Mouse (Mus musculus) layer of hippocampus, adult 11-12 months (tissue): Measurements from ENCODE around the gene C1ql2.

ENCODE experiments used
- DNase-seq: peaks from one replicate; pipeline ENCODE4 v3.0.0; 2022; ENCODE audit warnings: low spot score

Gene C1ql2

DNA sequence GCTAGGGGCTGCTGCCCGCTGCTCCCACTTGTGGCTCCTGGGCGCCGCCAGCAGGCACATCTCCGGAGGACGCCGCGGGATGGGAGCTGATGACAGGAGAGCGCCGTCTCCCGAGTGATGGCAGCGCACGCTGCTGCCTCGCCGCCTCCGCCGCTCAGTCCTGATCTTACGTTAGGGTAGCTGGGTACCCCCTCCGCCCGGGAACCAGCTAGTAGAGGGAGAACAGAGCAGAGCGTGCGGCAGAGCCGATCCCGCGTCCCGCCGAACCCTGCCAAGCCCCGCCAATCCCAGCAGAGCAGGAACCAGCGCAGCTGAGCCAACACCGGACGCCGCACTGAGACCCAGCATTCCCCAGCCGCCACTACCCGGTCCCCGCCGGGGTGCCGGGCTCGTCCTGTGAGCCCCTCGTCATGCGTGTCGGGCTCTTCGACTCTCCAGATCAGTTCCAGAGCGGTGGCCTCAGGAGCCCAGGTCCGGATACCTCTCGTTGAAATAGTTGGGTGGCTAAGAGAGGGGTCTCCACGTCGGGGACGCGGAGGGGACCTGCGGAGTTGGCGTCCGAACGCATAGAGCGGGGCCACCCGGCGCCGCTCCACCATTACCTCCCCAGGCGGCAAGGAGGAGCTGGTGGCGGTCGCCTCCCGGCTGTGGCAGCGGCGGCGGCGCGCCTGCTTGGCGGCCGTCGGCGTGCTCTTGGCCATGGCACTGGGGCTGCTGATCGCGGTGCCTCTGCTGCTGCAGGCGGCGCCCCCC is at the start of gene C1ql2:
TSS of gene C1ql2 (plus strand) at position 164 of the 753 bp plus-strand sequence.
- DNase-seq: peak; percentile 70

DNA sequence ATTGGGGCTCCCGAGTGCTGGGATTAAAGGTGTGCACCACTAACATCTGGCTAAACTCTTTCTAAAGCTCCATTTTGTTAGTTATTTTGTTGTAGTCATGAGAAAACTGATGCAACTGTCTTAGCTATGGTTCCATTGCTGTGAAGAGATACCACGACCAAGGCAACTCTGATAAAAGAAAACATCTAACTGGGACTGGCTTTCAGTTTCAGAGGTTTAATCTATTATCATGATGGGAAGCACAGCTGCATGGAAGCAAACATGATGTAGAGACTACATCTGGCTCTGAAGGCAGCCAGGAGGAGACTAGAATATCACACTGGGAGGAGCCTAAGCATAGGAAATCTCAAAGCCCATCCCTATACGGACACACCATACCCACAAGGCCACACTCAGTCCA is 48.7 kb upstream of the C1ql2 start:
- no peak for DNase-seq

DNA sequence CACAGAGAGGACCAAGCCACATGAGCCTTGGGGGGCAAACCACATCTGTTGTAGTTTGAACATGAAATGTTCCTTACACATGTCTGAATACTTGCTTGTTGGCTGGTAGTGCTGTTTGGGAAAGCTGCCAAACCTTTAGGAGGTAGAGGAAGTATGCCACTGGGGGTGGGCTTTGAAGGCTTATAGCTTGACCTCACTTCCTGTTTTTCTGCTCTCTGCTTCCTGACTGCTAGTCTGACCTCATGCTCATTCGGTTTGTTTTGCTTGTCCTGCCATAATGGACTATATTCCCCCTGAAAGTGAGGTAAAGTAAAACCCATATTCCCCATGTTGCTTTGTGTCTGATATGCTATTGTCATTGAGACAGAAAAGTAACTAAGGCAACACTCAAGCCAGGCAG is 46.6 kb upstream of the C1ql2 start:
- no peak for DNase-seq

DNA sequence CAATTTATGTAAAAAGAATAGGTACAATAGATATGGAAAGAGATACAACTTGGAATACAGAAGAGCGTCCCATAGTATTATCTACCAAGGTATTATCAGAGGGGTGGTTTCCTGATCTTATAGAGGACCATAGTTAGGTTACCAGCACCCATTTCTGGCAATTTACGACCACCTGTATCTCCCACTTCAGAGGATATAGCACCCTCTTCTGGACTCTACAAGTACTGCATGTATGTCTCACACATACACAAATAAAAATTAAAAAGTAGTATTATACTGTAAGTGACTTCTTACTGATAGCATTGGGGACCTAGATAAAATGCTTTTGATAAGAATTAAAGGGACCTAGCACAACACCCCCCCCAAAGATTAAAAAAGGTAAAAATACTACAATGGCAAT is 43.4 kb upstream of the C1ql2 start:
- no peak for DNase-seq

DNA sequence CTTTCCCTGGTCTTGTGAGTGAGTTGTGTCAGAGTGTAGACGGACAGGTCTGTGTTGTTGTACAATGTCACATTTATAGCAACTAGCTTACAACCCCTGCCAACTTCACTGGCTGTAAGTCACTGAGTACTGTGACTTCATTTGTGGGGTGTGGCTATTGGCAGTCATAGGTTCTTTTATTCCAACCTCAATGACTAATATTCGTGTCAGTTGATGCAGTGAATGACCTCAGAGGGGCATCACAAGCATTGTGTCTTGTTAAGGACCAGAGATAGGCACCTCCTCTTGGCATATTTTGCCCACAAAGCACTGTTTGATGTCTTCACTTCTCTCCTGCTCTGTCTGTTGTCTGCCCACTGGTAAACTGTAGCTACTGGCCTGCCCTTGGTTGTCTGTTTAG is 34.6 kb upstream of the C1ql2 start:
- DNase-seq: no peak

DNA sequence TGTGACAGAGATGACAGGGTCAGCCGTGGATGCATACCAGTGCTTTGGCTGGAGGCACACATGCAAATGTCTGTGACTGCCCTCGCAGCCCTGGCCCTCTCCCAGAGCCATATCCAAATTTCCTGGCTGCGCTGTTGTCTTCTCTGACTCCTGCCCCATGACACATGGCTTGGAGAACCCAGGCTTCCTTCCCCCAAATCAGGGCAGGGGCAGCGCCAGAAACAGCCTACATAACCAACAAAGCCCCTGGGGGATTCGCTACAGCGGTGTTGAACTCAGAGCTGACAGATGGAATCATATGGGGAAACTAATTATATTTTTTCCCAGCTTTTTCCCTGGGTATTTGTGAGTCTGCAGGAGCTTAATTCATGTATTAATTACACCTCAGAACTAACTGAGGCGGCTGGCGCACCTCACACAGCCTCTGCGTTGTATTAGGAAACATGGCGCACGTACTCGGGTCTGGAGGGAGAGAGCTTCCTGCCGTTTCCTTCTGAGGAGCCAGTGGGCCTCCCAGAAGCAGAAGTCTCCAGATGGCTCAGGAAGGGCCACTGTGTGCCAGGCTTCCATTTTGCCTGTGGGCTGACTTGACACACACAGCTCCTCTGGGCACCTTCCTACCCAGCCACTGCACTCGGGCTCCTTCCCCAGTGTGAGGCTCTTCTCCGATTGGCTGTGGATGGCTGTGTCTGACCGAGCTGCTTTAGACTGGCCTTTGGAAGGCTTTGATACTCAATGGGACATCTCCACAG is 18.9 kb upstream of the C1ql2 start:
- DNase-seq: no peak

DNA sequence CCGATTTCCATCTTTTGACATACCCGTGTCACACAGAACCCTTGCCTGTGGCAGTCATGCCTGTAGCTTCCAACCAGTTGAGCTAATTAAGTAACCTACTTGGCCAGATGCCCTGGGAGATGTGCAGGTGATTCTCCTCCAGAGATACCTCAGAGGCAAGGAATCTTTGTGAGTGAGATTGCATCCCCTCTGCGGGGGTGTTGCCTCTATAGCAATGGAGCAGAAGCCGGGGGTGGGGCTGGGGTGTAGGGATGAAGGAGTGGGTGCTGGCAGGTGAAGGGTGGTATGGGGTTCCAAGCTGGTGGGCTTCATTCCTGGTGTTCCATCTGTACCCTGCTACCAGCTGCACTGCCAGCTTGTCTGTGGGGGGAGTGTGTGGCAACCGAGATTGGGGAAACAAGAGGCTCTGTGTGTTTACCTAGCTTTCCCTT is 17.2 kb upstream of the C1ql2 start:
- peak; percentile 31 for DNase-seq

DNA sequence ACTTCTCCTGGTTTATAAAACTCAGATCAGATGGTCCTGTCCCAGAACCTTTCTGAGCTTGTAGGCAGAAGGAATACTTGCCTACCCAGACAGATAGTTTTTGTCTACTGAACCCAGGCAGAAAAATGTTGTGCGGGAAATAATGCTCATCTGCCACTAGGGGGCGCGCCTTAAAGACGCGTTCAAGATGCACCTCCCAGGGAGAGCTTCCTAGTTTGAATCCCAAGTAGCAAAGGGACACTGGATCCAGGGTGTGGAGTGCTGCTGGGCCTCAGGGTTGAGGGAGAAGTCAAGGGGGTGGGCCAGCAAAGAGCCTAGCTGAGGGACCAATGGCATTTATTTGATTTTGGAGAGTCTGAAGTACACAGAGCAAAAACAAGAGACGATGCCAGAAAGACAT is 12.7 kb upstream of the C1ql2 start:
- peak; percentile 51 for DNase-seq

DNA sequence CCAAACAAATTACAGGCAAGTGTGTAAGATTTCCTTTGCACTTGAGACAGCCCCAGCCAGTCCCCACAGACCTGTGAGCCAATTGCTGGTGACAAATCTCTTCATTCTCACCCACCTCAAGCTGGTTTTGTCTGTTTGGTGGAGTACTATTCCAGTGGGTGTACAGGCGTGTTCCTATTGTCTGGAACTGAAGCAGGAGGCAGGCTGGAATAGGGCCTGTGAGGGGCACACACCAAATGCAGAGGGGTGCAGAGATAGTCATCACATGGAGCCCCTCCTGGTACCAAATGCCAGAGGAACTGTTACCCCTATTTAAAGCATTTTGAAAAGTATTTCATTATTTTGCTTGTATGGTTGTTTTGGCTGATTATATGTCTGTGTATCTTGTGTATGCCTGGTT is 12.2 kb upstream of the C1ql2 start:
- DNase-seq: no peak

DNA sequence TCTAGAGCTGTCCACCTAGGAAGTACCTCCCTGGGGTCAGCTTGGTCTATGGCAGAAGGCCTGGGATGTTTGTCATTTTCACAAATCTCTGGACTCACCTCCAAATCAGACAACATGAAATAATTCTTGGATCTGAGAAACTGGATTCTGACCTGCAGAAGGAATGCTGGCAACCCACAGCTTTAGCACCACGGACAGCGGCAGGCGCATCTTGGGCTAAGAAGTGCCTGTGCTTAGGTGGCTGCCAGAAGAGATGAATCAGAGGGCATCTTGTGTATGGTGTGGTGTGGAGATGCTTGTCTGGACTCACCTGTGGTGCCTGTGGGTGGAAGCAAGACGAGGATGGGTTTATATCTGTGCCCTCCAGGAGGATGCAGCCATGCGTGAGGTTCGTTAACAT is 8.5 kb upstream of the C1ql2 start:
- DNase-seq: no peak

DNA sequence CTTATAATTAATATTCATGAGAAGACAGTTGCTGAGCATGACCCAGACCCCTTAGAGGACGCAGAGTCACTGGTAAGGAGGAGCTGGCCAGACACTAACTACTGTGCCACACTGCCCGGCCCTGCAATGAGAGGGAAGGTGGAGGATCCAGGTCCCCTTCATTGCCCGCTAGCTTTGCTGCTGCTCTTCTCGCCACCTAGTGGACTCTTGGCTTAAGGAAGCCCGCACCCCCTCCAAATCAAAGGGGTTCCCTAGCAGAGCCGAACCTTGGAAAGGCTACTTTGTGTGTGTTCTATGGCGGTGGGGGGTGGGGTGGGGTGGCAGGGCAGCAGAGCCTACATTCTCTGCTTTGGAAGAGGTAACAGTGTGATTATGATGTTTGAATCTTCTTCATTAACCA is 2.4 kb upstream of the C1ql2 start:
- DNase-seq: no peak

DNA sequence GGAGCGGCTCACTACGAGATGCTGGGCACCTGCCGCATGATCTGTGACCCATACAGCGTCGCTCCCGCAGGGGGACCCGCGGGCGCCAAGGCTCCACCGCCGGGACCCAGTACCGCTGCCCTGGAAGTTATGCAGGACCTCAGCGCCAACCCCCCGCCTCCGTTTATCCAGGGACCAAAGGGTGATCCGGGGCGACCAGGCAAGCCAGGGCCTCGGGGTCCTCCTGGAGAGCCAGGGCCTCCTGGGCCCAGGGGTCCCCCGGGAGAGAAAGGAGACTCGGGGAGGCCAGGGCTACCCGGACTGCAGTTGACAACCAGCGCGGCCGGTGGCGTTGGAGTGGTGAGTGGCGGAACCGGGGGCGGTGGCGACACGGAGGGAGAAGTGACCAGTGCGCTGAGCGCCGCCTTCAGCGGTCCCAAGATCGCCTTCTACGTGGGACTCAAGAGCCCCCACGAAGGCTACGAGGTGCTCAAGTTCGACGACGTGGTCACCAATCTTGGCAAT is 842 bp downstream of the C1ql2 start:
- no peak for DNase-seq

DNA sequence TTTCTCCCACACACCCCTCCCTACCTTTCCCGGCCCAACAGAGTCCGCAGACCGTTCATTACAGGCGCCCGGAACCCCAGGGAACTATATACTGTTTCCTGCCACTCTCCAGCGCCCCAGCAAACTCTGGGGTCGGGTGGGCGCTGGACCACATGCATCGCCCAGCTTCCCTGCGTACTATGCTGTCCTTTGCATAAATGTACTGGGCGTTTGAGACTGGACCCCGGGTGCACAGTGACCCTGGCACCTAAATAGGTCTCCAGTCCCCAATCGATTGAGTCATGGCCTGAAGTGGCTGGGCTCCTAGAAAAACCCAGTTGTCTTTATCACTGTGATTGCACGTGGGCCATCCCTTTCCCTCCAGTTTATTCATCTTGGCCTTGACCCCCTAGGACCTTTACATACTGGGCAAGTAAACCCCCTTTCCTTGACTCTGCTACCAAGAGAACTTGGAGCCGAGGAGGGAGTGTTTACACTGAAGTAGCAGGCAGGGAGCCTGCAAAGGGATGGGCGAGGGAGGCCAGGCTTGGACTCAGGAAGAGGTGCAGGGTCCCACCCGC is 1.5 kb downstream of the C1ql2 start:
- no peak for DNase-seq

DNA sequence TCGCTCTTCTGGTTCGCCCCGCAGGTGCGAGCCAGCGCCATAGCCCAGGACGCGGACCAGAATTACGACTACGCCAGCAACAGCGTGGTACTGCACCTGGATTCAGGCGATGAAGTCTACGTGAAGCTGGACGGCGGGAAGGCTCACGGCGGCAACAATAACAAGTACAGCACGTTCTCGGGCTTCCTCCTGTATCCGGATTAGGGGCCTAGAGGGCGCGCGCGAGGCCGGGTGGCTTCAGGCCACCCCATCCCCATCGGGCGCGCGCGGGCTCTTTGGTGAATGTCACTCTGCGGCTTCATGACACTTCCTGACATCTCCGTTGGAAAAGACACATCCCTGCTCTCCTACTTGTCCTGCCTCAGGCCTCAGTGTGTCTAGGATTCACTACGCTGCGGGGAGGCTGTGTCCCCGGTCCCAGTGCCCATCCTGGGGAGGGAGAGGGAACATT is 2.0 kb downstream of the C1ql2 start:
- DNase-seq: peak; percentile 52

DNA sequence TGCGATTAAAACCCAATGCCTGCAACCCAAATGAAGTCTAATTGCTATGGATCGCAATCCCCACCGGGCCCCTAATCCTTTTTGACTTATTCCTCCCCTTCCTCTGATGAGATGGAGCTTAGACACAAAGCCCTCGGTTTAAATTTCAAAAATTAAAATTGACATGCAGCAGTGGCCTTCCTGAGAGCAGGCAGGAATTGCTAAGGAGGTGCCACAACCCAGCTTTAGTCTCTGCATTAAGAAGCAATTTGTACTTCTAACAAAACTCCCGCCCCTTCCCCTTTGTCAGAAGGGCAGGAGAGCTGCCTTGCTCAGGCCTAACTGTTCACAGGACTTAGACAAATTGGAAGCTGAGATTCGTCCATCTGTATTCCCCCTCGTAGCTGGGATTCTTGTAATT is 4.6 kb downstream of the C1ql2 start:
- no peak for DNase-seq

DNA sequence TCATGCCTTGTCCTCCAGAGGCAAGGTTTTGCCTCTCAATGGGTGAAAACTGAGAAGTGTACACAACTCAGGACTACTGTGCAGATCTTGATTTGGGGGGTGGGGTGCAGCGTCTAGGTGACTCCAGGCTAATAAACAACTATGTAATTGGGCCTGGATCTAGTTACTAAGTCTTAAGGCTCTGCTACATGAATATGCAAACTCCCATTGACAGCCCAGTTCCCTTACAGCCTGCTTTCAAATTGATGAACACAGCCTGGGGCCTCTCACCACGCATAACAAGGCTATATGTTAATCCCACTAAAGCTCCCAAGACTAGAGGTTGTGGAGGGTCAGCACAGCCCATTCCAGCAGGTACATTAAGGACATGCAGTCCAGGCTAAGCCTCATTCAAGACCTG is 14.0 kb downstream of the C1ql2 start:
- DNase-seq: no peak

DNA sequence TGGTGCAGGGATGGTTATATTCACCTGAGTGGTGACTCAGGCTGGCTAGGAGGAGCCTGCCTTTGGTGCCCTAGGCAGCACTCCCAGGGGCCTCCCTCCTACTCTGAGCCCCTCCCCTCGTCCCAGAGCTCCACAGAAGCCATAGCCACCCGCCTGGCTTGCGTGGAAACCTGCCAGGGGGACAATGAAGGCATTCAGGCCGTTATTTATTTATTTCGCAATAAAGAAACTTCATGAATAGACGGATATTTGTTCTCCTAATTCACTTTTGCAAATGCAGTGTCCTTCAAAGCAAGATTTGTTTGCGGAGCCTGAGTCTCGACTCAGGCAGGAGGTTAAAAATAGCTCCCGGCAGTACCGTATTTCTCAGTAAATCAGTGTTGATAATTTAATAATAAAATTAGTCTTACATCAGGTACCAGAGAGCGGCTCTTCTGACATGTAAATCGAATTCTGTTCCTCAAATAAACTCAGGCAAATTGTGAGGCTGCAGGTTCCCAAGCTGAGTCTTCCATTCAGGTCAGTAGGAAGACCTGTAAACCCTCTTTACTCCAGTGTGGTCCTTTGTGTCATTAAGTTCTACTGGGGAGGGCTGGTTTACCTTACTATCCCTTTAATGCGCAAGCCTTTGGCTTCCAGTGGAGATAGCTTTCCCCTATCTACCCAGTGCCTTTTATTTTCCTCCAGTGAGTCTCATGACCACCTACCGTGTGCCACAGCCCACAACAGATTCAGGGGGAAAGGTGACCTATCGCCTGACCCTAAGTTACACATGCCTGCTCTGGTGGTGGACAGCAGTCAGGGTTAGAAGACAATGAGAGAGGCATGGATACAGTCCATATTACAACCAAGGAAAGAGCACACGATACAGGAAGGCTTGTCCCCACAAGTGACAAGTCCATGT is 17.2 kb downstream of the C1ql2 start:
- peak; percentile 58 for DNase-seq

DNA sequence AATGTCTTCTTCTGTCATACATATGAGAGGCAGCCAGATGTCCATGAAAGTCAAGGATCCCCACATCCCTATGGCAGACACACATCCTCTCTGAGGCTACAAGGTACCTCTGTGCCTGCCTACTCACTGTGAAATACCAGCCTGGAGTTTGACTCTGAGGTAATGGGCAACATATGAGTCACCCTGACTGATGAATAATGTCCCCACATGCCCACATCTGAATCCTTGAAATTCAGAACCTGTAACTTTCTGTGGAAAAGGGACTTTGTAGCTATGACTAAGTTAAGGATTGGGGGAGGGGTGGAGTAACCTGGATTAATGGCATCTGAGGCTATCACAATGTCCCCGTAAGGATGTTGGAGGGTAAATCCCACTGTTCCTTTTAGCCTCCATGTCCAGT is 23.3 kb downstream of the C1ql2 start:
- no peak for DNase-seq

DNA sequence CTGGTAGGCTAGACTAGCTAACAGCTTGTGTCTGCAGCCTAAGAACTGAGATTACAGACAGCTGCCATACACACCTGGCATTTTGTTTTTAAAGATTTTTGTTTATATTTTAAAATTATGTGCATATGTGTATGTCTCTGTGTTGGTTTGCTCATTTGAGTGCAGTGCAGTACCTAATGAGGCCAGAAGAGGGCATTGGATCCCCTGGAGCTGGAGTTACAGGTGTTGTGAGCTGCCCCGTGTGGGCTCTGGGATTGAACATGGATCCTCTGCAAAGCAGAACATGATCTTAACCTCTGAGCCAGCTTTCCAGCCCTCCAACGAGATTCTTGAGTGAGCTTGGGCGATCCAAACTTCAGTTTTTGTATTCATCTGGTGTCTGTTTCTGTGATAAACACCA is 27.8 kb downstream of the C1ql2 start:
- no peak for DNase-seq

DNA sequence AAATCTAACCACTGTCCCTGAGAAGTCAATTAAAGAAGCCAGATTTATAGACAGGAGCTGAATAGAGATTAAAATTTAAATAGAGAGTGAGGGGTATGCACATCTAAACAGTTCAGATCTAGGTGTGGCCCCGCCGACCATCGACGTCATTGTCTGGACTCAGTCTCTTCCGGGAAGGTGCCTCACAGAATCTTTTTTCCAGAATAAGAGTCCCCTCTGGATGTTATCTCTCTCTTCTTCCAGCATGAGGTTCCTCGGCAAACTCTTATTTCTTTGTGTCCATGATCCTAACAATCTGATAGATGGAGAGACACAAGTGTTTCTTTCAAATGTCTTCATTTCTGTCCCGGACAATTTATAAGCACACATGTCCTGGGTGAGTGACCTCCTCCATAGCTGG is 33.7 kb downstream of the C1ql2 start:
- DNase-seq: no peak

DNA sequence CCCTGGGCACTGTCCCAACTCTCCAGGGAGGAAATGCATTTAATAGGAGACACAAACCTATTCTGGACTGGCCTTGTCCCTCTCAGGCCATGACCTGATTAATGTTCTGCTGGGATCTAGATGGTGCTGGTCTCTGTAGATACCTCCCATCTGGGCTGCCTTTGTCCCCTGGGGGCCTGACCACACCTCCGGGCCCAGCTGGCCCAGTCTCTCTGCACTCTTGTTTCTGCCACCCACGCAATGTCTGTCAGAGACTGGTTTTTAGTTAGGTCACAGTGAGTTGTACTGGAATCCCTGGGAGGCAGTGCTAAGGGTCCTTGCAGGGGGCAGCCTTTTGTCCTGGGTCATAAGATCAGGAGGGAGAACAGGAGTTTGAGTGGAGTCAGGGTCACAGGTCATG is 34.5 kb downstream of the C1ql2 start:
- DNase-seq: no peak

DNA sequence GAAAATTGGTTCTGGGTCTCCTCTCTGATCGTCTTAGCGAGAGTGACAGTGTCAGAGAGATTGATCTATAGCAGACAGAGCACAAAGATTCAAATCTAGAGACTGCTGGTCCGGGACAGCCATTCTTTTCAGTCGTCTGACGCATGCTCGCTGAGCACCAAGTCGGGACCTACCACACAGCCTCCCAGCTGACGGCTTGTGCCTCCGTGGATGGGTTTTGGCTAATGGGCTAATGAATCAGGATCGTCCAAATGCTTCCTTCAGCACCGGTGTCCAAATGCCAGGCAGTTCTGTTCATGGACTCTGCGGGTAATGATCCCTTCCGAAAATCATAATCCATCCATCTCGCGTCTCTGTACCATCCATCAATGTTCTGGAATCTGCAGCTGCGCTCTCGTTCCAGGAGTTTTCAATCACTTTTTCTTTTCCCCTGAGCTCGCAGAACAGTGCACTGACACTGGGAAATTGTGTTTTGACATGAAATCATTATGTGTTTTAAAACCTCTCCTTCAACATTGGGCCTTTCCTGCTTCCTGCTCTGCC is 44.7 kb downstream of the C1ql2 start:
- no peak for DNase-seq
